Mouse (Mus musculus): ENCODE measurements at regions not wholly inside any gene's neighbourhood (a gene's known extent, or its start where the extent isn't known, plus 50 kb on each side); places are given as distances from the start of the nearest gene placed in this dataset.

GRCm38 (mm10) chr14:54158214-54158965 is 95.5 kb downstream of the Dad1 start:
- no peak for TF ChIP-seq CTCF (IDR thresholded peaks at IDR 0.05; ENCODE audit: low read depth)
- TF ChIP-seq EP300 (IDR thresholded peaks at IDR 0.05; ENCODE audit: low read depth), result no peak
